Mouse (Mus musculus): ENCODE measurements at regions not wholly inside any gene's neighbourhood (a gene's known extent, or its start where the extent isn't known, plus 50 kb on each side); places are given as distances from the start of the nearest gene placed in this dataset.
"Not testable (repeated sequence)": the region's sequence is repeated elsewhere in the genome, so short reads cannot be mapped to it uniquely, and the experiment has no call there.

DNA sequence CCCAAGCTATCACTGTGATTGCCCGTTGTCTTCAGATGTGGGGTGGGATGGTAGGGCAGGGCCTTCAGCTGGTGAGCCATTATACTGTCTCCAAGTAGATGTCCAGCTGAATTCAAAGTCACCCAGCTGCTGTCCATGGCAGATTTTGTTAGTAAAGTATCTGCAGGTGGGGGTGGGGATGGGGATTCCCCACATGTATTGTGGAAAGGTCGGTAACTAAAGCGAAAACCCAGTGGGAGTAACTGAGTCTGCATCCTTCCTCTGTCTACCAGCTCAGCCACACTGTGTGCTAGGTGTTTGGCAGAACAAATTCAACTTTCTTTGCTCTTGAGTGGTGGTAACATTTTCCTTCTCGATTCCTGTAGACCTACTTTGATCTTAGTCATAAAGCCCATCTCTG is 163.2 kb upstream of the 1700056E22Rik start:
- peak; percentile 69 for ATAC-seq

DNA sequence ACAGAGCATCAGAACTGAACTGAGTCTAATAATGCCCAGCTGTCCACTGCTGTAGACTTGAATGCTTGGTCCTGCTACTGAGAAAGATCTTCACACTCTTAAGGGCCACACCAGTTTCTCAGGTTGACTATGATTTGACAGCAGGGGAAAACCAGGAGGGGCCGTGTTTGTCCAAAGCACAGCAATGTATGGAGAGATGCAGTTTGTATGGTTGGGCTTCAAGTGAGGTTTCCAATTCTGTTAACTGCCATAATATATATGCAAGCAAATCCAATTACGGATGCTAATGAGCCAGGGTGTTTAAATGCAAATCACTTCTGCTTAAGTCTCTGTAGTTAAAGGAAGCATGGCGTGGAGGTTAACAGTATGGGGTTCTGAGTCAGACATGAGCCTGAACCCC is 157.2 kb upstream of the 1700056E22Rik start:
- no peak for ATAC-seq

DNA sequence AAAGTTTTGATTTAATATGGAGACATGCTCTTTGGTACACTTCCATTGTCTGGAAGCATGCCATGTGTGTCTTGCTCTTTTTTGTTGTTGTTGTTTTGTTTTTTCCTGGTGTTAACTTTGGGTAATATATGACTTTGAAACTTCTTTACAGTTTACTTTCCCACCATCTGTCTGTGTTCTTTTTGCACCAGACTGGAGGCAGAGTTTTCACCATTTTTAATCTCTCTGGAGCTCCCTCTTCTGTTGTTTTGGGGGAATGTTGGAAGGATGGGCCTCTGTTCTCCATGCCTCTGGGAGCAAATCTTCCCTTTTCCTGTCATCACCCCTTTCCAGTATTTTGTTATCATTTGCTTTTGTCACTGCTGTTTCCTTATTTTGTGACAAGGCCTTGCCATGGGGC is 153.5 kb upstream of the 1700056E22Rik start:
- no peak for ATAC-seq

DNA sequence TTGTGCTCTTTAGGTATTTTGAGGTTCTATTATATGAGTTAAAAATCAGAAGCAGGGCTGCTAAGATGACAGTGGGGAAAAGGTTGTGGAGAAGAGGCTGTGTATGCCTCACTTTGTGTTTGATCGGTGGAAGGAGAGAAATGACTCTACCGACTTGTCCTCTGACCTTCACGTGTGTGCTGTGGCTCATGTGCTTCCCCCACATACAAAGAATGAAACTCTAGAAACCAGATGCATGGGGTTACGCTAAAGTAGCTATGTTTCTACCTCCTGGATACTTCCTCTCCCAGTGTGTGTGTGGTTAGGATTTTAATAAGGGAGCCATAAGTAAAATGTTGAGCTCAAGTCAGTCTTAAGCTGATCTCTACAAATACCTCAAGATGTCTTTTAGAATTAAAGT is 148.1 kb upstream of the 1700056E22Rik start:
- ATAC-seq: no peak

DNA sequence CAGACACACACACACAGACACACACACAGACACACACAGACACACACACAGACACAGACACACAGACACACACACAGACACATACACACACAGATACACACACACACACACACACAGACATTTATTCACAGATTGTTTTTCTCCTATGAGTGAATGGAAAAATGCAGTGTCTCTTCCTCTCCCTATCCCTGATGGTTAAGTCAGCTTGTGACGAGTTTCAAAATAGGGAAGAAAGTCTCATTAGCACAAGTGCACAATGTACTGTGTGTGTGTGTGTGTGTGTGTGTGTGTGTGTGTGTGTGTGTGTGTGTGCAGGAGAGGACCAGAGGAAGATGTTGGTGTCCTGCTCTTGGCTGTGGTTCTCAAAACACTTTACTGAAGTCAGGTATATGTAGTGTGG is 140.3 kb upstream of the 1700056E22Rik start:
- ATAC-seq: not testable (repeated sequence)

DNA sequence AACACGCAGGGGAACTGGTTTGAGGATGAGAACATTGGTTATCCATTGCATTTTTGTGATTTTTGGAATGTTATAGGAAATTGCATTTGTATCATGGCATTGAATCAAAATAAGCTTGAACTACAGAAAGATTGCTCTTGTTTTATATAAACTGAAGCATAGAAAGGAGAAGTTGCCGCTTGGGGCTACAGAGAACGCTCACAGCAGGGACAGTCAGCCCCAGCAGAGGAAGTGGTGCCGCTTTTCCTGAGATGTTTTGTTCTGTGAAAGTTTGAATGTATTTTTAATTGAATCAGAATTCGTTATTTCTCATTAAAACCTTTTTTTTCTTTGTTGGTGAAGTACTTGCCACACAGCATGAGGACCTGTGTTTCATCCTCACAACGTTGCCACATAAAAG is 139.6 kb upstream of the 1700056E22Rik start:
- no peak for ATAC-seq

DNA sequence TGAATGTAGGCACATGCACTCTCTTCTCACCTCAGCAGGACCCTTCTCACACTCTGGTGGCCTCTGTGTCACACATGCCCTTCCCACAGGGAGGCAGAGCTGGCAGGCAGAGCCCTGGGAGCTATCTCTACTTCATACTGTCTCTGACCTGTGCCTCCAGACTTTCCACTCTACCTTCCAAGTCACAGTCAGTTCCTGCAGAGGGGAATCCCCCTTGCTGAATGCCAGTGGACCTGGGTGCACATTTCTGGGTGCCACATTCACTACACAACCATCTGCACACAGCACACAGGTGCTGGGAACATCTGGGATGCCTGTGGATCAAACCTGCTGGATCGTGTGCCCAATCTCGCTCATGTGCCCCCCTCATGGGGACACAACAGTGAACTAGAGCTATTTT is 138.9 kb upstream of the 1700056E22Rik start:
- ATAC-seq: no peak

DNA sequence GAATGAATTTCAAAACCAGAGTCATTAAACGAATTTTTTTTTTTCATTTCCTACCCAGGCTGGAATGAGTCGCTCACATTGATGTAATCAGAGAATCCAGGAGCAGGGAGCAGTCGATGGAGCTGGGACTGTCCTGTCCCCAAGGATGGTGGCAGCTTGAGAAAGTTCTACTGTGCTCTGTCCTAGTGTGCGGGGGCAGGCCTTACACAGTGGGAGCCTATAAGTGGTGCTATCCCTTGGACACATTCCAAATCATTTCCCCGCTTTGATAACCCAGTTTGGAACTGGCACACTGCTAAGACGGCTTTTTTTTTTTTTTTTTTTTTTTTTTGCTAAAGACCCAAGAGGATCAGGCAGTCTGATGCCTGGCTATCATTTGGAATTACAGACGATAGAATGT is 137.5 kb upstream of the 1700056E22Rik start:
- no peak for ATAC-seq

DNA sequence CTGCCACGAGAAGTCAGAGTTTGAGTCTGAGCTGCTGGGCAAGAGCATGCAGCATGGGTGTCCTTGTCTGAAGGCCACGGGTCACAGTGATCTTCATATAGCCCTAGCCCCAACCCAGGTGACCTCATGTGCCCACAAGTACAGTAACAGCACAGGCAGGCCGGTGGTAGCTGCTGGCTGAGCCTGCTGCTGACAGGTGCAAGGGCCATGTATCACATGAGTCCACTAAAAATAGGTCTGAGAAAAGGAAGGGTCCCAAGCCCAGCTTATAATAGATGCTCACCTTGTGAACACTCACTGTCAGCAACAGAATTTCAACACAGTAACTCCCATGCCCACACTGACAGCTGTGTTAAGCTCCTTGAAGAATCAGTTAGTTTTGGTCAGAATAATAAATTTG is 136.8 kb upstream of the 1700056E22Rik start:
- ATAC-seq: no peak

DNA sequence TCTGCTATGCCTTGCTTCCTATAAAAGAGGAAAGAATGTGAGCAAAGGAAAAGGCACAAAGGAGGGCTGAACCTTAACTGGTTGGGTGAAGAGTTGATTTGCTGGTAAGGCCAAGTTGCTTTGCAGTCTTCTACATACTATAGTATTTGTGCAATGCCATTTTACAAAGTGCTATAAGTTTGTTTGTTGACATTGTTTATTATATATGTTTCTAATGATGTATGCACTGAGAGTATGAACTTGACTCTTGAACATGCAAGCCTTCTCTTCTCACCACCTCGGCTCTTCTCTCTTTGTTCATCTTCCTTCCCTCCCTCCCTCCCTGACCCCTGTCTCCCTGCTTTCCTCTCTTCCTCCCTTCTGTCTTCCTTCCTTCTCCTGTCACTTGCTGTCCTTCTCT is 135.9 kb upstream of the 1700056E22Rik start:
- ATAC-seq: no peak

DNA sequence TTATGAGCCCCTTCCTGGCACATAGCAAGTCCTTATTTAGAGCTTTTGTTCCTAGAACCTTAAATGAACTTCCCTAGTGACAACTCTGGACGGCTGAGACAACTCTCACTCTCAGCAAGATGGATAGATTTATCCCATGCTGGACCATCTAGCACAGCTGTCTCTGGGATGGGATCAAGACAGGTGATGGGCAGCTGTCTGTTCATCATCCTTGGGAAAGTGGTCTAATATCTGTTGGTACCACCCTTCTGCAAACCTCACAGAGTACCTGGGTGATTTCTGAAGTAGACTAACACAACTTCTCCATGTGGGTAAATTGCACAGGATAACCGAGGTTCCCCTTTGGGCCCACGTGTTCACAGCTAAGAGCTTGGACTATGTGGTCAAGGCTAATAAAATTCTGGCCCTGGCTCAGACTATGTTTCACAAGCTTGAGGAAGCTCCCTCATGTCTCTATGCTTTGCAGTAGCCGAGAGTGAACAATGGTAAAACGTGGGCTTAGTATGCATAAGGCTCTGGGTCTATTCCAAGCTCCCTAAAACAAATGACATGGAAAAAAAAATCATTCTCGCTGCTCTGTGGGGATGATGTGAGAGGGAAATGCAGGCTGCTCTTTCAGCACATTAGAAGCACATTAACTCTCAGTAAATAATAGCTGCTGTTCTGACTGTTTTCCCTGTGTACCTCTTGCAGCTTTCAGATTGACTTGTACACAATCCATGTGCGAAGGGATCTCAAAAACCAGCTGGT is 135.1 kb upstream of the 1700056E22Rik start:
- no peak for ATAC-seq

DNA sequence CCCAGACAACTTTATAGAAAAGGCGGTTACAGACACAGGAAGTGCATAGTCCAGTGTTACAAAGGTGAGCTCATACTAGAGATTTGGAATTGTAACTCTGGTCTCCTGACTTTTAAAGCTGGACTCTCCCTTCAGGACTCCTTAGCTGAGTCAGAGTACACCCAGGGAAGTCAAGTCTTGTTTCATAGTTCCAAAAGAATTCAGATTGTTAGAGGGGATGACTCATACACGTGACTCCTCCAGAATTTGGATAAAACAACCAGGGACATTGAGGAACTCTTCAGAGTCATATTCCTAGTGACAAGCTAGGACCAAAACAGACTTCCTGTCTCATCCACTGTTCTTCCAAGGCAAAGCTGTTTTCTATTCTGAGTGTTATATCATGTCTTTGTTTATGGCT is 132.8 kb upstream of the 1700056E22Rik start:
- ATAC-seq: no peak

DNA sequence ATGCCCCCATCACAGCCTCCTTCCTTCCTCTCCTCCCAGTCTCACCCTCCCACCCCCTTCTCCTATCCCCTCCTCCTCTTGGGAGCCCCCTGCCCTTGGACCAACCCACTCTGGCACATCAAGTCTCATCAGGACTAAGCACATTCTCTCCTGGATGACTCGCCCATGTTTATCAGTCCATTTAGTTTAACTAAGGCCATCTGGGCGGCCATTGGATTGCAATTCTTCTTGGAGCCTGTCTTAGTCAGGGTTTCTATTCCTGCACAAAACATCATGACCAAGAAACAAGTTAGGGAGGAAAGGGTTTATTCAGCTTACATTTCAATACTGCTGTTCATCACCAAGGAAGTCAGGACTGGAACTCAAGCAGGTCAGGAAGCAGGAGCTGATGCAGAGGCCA is 128.4 kb upstream of the 1700056E22Rik start:
- ATAC-seq: not testable (repeated sequence)

DNA sequence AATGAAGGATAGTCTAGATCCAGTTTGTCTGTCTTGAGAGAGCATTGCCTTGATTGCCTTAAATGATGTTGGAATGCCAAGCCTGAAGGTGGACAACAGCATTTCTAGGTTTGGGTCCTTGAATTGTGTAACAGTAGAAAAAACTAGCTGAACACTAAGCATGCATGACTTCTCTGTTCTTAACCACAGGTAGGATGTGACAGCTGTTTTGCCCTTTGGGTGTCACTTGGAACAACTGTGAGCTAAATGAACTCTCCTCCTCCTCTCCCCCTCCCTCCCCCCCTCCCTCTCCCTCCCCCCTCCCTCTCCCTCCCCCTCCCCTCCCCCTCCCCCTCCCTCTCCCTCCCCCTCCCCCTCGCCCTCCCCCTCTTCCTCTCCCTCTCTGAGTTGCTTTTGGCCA is 113.6 kb upstream of the 1700056E22Rik start:
- ATAC-seq: no peak

DNA sequence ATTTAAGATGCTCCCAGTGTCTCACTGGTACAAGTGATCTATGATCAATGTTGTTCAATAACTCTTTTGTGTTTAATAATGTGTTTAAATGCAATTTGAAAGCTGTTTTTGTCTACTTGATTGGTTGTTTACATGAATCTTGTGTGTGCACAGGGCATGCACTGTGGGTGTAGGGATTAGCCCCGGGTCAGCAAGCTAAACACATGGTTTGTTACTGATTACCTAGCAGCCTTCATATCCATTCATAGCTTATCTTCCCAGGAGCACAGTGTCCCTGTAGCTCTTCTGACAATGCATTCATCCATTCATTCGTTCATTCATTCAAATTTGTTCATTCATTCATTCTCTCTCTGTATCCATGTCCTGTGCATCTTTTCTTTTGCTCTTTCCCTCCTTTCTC is 108.9 kb upstream of the 1700056E22Rik start:
- ATAC-seq: no peak

DNA sequence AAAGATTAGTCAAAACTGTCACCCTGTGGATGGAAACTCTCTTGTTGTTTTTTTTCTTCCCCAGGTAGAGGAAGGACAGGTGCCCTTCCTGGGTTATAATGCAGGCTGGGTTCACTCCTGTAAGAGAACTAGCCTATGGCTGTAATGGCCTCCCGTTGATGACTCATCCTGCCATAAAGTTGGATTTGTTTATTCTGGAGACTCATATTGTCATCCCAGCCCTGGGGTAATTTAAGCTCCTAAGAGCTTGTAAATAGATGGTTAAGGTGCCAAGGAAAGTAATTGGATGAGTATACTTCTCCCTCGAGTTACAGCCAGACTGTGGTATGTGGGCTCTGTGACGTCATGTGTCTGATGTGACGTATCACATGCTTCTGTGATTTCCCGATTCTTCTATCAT is 106.4 kb upstream of the 1700056E22Rik start:
- ATAC-seq: no peak

DNA sequence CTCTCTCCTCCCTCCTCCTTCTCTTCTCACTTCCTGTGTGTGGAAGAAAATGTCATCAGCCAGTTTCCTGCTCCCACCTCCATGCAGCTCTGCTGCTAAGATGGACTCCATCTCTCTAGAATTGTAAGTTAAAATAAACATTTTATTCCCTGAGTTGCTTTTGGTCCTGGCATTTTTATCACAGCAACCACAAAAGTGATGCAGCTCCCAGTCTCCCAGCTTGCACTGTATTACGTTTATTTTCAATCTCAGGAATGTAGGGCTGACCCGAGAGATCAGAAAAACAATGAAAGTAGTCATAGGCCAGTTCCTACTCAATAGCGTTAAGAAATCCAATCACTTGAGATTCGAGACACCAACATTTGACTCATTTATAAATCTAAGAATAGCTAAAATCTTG is 106.0 kb upstream of the 1700056E22Rik start:
- ATAC-seq: no peak

DNA sequence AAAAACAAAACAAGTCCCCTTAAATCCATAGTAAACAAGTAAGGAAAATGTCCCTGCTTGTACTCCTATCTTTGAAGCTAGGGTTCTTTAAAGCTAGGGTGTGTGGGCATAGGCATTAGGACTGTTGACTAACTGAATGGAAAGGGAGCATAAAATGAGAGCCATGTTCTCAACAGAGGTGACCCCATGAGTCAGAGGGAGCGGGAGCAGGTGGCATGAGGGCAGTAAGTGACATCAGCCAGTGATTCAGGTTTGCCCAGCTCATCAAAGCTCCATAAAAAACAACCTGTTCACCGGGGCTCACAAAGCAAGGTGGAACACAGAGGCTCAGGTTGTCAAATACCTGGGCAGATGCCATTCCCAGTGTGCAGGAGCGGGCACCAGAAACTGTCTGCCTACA is 104.6 kb upstream of the 1700056E22Rik start:
- ATAC-seq: no peak

DNA sequence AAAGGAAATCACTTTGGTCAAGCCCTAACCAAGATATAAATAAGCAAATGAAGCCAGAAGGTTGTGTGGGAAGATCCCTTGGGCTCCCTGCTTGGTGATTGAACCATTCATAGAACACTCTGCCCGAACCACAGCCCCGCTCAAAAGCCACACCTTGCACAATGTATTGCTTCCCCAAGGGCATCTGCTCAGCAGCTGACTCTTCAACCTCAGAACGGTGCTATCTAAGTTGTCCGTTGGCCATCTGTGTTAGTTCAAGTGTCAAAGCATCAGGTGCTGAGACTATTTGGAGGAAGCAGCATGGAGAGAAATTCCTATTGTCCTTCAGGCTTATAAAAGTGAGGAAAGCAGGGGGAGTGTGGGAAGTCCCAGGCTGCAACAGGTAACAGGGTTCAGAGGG is 96.8 kb upstream of the 1700056E22Rik start:
- no peak for ATAC-seq

DNA sequence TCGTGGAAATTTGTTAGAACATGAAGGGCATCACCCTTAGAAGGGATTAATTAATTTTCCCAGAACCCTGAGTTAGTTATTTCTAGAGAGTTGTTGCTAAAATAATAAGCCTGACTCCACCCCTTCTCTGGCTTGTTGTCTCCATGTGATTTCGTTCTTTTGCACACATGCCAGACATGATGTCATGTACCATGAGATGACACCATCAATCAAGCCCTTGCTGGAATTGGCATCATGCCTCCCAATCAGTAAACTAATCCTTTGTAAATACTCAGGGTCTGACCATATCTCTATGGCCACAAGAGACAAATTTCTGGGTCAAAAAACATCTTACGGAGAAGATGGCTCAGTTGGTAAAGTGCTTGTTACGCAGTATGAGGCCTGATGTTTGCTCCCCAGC is 93.2 kb upstream of the 1700056E22Rik start:
- ATAC-seq: no peak

DNA sequence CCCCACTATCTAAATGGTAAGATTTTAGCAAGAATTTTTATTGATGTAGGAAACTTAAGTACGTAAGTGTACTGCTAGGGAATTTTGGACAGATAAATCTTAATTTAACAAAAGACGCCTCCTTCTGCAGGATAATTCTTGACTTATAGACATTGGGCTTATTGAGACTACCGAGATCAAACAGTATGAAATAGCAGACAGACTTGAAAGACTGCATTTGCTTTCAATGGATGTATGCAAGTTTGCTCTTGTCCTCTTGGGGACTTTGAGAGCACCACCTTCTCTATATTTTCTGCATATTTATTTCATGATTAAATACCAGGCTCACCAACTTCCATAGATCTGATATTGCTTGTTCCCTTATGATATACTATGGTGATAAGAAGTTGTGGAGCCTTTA is 92.8 kb upstream of the 1700056E22Rik start:
- ATAC-seq: no peak

Data from inflammation-experienced regulatory T-cells, adult 6 months (primary cell).